Mouse (Mus musculus): ENCODE measurements around the gene Taf1a. TPM values are rescaled to one million over a fixed set of nuclear protein-coding genes. Genes with fewer than 3 reads are reported as not detected.

Taf1a gene
- 8.5 TPM for polyA plus RNA-seq (2014; fragmentation: Illumina TruSeq; extraction: RNeasy Lipid Tissue Mini Kit (QIAGEN cat#74804); ENCODE audit: low replicate concordance)

DNA sequence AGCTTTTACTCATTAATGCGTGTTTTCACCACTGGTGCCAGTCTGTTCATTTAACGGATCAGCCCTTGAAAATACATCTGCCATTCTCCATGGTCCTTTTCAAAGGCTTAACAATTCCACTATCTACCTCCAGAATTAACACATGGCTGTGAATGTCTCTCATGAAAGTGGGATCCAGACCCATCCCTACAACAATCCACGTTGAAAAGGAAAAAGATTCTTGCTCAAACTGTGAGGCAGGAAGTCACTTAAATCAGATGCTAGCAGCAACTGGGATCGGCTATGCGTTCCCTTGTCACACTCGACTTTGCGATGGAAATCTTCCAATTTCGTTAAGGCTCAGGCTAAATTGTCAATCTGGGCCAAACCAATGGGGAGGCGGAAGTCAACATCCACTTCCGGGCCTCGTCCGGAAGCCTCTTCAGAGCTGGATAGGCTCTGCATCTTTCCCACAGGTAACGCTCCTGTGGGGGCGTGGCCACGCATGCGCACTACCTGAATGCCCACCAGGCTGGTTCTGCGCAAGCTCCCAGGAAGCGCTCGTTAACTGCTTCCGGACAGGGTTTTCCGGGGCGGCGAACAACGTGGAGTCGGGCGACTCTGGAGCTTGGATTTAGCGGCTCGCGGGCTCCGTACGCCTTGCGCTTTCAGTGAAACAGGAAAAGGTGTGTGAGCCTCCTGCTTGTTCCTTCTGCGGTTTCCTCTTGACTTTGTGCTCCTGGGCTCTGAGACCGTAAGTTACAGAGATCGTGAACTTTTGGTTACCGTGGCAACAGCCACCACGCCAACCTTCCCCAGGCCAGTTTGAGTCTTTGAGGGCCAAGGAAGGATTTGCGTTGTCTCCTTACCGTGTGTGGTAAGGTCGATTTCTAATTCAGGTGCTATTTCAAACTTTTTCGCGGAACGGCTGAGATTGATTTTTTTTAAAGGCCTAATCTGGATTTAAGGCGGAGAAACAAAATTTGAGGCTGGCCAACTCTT, at the start of gene Taf1a:
Taf1a (plus strand) TSS at position 556 of the 981 bp plus-strand sequence.

DNA sequence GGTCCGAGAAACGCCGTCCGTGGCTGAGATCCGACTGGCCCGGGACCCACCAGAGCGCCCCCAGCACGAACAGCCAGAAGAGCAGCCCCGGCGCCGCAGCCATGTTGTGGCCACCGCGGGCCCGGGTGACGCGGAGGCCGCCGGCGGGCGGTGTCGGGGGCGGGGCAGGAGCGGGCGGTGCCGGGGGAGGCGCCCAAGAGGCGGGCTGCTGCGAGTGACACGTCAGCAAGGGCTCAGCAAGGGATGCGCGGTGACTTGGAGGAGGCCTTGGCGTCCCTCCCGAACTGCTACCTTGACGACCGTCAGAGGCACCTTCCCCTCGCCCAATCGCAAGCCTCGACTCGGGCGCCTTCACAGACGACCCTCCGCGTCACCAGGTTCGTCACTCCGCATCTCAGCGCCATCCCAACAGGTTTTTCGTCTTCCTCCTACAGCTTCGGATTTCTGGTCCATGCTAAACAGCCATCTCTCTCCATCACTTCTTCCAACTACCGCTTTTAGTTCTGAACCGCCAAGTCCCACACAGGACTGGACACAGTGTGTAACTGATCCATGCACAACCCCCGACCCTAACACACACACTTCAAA, 19.3 kb upstream of the Taf1a start, which contains the start of gene Mia3:
Mia3 (minus strand) TSS at position 127 of the 588 bp plus-strand sequence.

DNA sequence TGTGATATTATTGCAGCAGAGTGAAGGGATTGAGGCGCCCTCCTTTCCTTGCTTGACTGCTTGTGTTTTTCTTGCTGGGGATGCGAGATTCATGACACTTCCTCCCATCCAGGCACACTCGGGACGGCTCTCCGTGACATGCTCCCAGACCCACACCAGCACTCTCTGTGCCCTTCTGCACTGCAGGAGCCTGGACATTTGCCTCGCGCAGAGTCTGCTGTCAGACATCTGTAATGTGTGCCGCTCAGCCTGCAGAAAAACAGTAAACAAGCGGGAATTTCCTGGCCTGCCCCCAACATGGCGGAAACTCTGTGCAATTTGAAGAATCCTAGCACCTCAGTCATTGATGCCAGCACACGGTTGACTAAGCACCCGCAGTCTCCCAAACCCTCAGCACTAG, 29.1 kb downstream of the Taf1a start, which contains the start of gene Hhipl2:
Hhipl2 (plus strand) TSS at position 343 of the 400 bp plus-strand sequence.

Other genes with a start within 250 kb of the Taf1a start
- 0.71 TPM for gene Disp1, start 167.5 kb upstream of the Taf1a start, polyA plus RNA-seq (2014; fragmentation: Illumina TruSeq; extraction: RNeasy Lipid Tissue Mini Kit (QIAGEN cat#74804); ENCODE audit: low replicate concordance)
- 125 TPM for gene Aida, start 92.4 kb upstream of the Taf1a start, polyA plus RNA-seq (2014; fragmentation: Illumina TruSeq; extraction: RNeasy Lipid Tissue Mini Kit (QIAGEN cat#74804); ENCODE audit: low replicate concordance)
- gene Brox, start 91.7 kb upstream of the Taf1a start, polyA plus RNA-seq (2014; fragmentation: Illumina TruSeq; extraction: RNeasy Lipid Tissue Mini Kit (QIAGEN cat#74804); ENCODE audit: low replicate concordance), result 119 TPM
- 211 TPM for gene Mia3, start 19.4 kb upstream of the Taf1a start, polyA plus RNA-seq (2014; fragmentation: Illumina TruSeq; extraction: RNeasy Lipid Tissue Mini Kit (QIAGEN cat#74804); ENCODE audit: low replicate concordance)
- not detected for gene Hhipl2, start 29.2 kb downstream of the Taf1a start, polyA plus RNA-seq (2014; fragmentation: Illumina TruSeq; extraction: RNeasy Lipid Tissue Mini Kit (QIAGEN cat#74804); ENCODE audit: low replicate concordance)

All from small intestine, adult 10 weeks (tissue).